8 mouse cellular contexts compared by ENCODE assay signal in genomic region chr8:110671309-110671708, GRCm38 (mm10). TPM values are rescaled to one million over a fixed set of nuclear protein-coding genes. Genes with fewer than 3 reads are reported as not detected.
DNase-seq lines count a peak whose midpoint lies in the region; TF ChIP-seq lines count a peak whose summit lies in the region.

No protein-coding gene starts in this region.

- intact Hi-C loops in gastrocnemius, adult 2 months (cut with DNase I) = no loop called here

- no peak overlapping the region for H3K4me3 ChIP-seq in spleen, adult 2 months (ENCODE audit: extremely low read depth, insufficient read depth, insufficient read length)
- H3K4me3 ChIP-seq in gastrocnemius, adult 2 months = peak overlapping the region; percentile 46
- no peak overlapping the region for H3K4me3 ChIP-seq in kidney, adult 2 months (ENCODE audit: insufficient read depth, low read depth, low read length)

- no peak for DNase-seq in spleen, adult 2 months (ENCODE audit: low read depth in 1 of 2, low spot score in 2 of 2)
- no peak for DNase-seq in spleen, adult 18-20 months
- peak; percentile 83 for DNase-seq in gastrocnemius, adult 2 months
- peak; percentile 86 for DNase-seq in kidney, adult 2 months
- DNase-seq in lung, postnatal 10 days = peak; percentile 64
- no peak for DNase-seq in natural killer cell, adult 2 months (ENCODE audit: low spot score in 2 of 2)
- DNase-seq in layer of hippocampus, postnatal 25 days (ENCODE audit: extremely low spot score in 1 of 2, low spot score in 1 of 2) = no peak
- DNase-seq in thymus, postnatal 10 days (ENCODE audit: low spot score in 2 of 2) = no peak

- TF ChIP-seq CTCF in spleen, adult 2 months (IDR thresholded peaks at IDR 0.05; ENCODE audit: extremely low read depth, insufficient read depth, insufficient read length, insufficient replicate concordance) = no peak
- no peak for TF ChIP-seq CTCF in gastrocnemius, adult 2 months (IDR thresholded peaks at IDR 0.05)
- TF ChIP-seq CTCF in kidney, adult 2 months (conservative IDR thresholded peaks at IDR 0.05; ENCODE audit: insufficient read depth, insufficient read length, low read depth, low read length) = no peak

- H3K27me3 ChIP-seq in spleen, adult 2 months (ENCODE audit: control insufficient read depth, insufficient read depth, low read length) = no peaks in the 10 kb centered on the region
- no peaks in the 10 kb centered on the region for H3K27me3 ChIP-seq in kidney, adult 2 months (replicated peaks; ENCODE audit: control insufficient read depth, insufficient read depth, low read length)

- H3K36me3 ChIP-seq in spleen, adult 2 months (ENCODE audit: control insufficient read depth, insufficient read depth, low read length) = peaks cover 12% of the 10 kb centered on the region
- no peaks in the 10 kb centered on the region for H3K36me3 ChIP-seq in kidney, adult 2 months (ENCODE audit: control insufficient read depth, insufficient read depth, low read length)

- WGBS in spleen, adult 2 months = 83% methylated on average over 6 of the region's 6 CpGs
- 77% methylated on average over 6 of the region's 6 CpGs for WGBS in kidney, adult 2 months

- no peaks in the 10 kb centered on the region for H3K4me1 ChIP-seq in spleen, adult 2 months (ENCODE audit: control insufficient read depth, insufficient read depth, insufficient read length)
- no peaks in the 10 kb centered on the region for H3K4me1 ChIP-seq in kidney, adult 2 months (ENCODE audit: control insufficient read depth, insufficient read depth, low read length)

- H3K27ac ChIP-seq in spleen, adult 2 months (ENCODE audit: insufficient read depth, low read length) = peak overlapping the region; percentile 65; the same call in 1 of the 2 replicates
- H3K27ac ChIP-seq in gastrocnemius, adult 2 months = peak overlapping the region; percentile 95
- H3K27ac ChIP-seq in kidney, adult 2 months (ENCODE audit: insufficient read depth, low read depth, low read length) = peak overlapping the region; percentile 64

- no peak for TF ChIP-seq POLR2A in spleen, adult 2 months (IDR thresholded peaks at IDR 0.05; ENCODE audit: low read depth, low read length)
- TF ChIP-seq POLR2A in kidney, adult 2 months (IDR thresholded peaks at IDR 0.05; ENCODE audit: low read depth, low read length) = no peak

RNA-seq across cellular contexts. Expression of gene Mtss1l, which starts 50.0 kb away (rescaled TPM):
- 34.8 and 39.4 TPM in 2 replicates for polyA plus RNA-seq in spleen, adult 2 months (2012; rRNA removed)
- 100 to 1,000 TPM in 1 of 2 experiments, 10 to 100 TPM in 1; 85.5 to 125 TPM for total RNA-seq in gastrocnemius, adult 2 months (2021)
- 23.0 and 25.2 TPM in 2 replicates for polyA plus RNA-seq in kidney, adult 2 months (2012; rRNA removed)
- 100 to 1,000 TPM; 206 to 252 TPM for total RNA-seq in layer of hippocampus, postnatal 25 days (2021)

RNA-seq across cellular contexts. Expression of gene Vac14, which starts 52.9 kb away (rescaled TPM):
- polyA plus RNA-seq in spleen, adult 2 months (2012; rRNA removed) = 34.3 and 42.6 TPM in 2 replicates
- 10 to 100 TPM; 15.6 to 18.2 TPM for total RNA-seq in gastrocnemius, adult 2 months (2021)
- 36.8 and 39.1 TPM in 2 replicates for polyA plus RNA-seq in kidney, adult 2 months (2012; rRNA removed)
- 10 to 100 TPM; 23.7 to 24.5 TPM for total RNA-seq in layer of hippocampus, postnatal 25 days (2021)

Comparison
In these comparisons a context has a peak if more than half of its experiments do, and no peak if none do; other contexts are left out.
1. DNase-seq: peak in gastrocnemius, adult 2 months (single experiment), kidney, adult 2 months (single experiment) and lung, postnatal 10 days (single experiment); none in spleen, adult 2 months (0 of 2), spleen, adult 18-20 months (0 of 2), natural killer cell, adult 2 months (0 of 2), layer of hippocampus, postnatal 25 days (0 of 2) and thymus, postnatal 10 days (0 of 2).
2. Peak in every context shown above with its lines, with median percentiles within 50 percentile points of each other: H3K27ac ChIP-seq.